10 mouse cellular contexts compared by ENCODE assay signal in genomic region chrX:13224902-13225301, GRCm38 (mm10). TPM values are rescaled to one million over a fixed set of nuclear protein-coding genes. Genes with fewer than 3 reads are reported as not detected.
DNase-seq lines count a peak whose midpoint lies in the region; ATAC-seq lines count a peak whose summit lies in the region.
"Had no signal": no experiment of that assay in that cellular context is flagged by ENCODE, and none has a peak within 500 bp of the region (broad histone marks: within the 10 kb centered on the region; RNA-seq: fewer than 3 reads in every experiment).

No protein-coding gene starts in this region.

- no peaks in the 10 kb centered on the region for H3K9me3 ChIP-seq in embryonic facial prominence, embryonic 11.5 days (replicated peaks; ENCODE audit: control insufficient read depth, low read length)
- H3K9me3 ChIP-seq in embryonic facial prominence, embryonic 10.5 days: no peaks in the 10 kb centered on the region
- H3K9me3 ChIP-seq in midbrain, embryonic 11.5 days (ENCODE audit: control insufficient read depth, low read length): no peaks in the 10 kb centered on the region
- H3K9me3 ChIP-seq in midbrain, embryonic 15.5 days: no peaks in the 10 kb centered on the region
- H3K9me3 ChIP-seq: heart, embryonic 15.5 days had no signal

- no peak for ATAC-seq in embryonic facial prominence, embryonic 11.5 days (replicated peaks; ENCODE audit: insufficient number of reproducible peaks, low FRiP score, low TSS enrichment, low read depth)
- ATAC-seq in midbrain, embryonic 11.5 days (ENCODE audit: low FRiP score): peak; percentile 58; the same call in 1 of the 2 replicates
- no peak; the same call in 1 of the 2 replicates for ATAC-seq in midbrain, embryonic 15.5 days (replicated peaks)
- peak; percentile 87 for ATAC-seq in neutrophil, adult 5-6 weeks (ENCODE audit: extremely low read depth, insufficient number of reproducible peaks, low FRiP score, poor library complexity, severe bottlenecking)

- WGBS in embryonic facial prominence, embryonic 11.5 days: 8% methylated on average over 3 of the region's 3 CpGs
- WGBS in embryonic facial prominence, embryonic 10.5 days: 13% methylated on average over 3 of the region's 3 CpGs
- 8% methylated on average over 3 of the region's 3 CpGs for WGBS in midbrain, embryonic 11.5 days
- 7% methylated on average over 3 of the region's 3 CpGs for WGBS in midbrain, embryonic 15.5 days

- no peak overlapping the region for H3K9ac ChIP-seq in embryonic facial prominence, embryonic 11.5 days (replicated peaks; ENCODE audit: low read length)
- no peak overlapping the region for H3K9ac ChIP-seq in midbrain, embryonic 11.5 days (ENCODE audit: low read length)
- no peak overlapping the region for H3K9ac ChIP-seq in midbrain, embryonic 15.5 days
- H3K9ac ChIP-seq: heart, embryonic 15.5 days had no signal

- DNase-seq in embryonic facial prominence, embryonic 11.5 days (ENCODE audit: low spot score): peak; percentile 28
- no peak for DNase-seq in embryonic facial prominence, embryonic 10.5 days (ENCODE audit: low spot score)
- DNase-seq in midbrain, embryonic 11.5 days (ENCODE audit: low spot score, missing footprints): peak; percentile 66
- DNase-seq in embryo, embryonic 10.5 days (ENCODE audit: low spot score): peak; percentile 40
- DNase-seq in right cerebral cortex, postnatal 36 days (ENCODE audit: low spot score in 2 of 2): no peak
- no peak for DNase-seq in adrenal gland, adult 18-20 months (ENCODE audit: low spot score in 2 of 2)

- no peak overlapping the region for H3K27ac ChIP-seq in embryonic facial prominence, embryonic 11.5 days (replicated peaks; ENCODE audit: low read depth, low read length)
- H3K27ac ChIP-seq in embryonic facial prominence, embryonic 10.5 days (replicated peaks): no peak overlapping the region
- H3K27ac ChIP-seq in midbrain, embryonic 11.5 days (ENCODE audit: low read depth, low read length): no peak overlapping the region
- H3K27ac ChIP-seq in midbrain, embryonic 15.5 days: no peak overlapping the region
- H3K27ac ChIP-seq: heart, embryonic 15.5 days had no signal

- H3K4me1 ChIP-seq in embryonic facial prominence, embryonic 11.5 days (ENCODE audit: control insufficient read depth, insufficient read depth, low read length): no peaks in the 10 kb centered on the region
- no peaks in the 10 kb centered on the region for H3K4me1 ChIP-seq in embryonic facial prominence, embryonic 10.5 days
- no peaks in the 10 kb centered on the region for H3K4me1 ChIP-seq in midbrain, embryonic 11.5 days (ENCODE audit: control insufficient read depth, insufficient read depth, low read length)
- H3K4me1 ChIP-seq in midbrain, embryonic 15.5 days: no peaks in the 10 kb centered on the region
- H3K4me1 ChIP-seq: heart, embryonic 15.5 days had no signal

- H3K4me2 ChIP-seq in embryonic facial prominence, embryonic 11.5 days (ENCODE audit: low read depth, low read length): no peak overlapping the region
- no peak overlapping the region for H3K4me2 ChIP-seq in midbrain, embryonic 11.5 days
- H3K4me2 ChIP-seq in midbrain, embryonic 15.5 days: no peak overlapping the region
- H3K4me2 ChIP-seq: heart, embryonic 15.5 days had no signal

- H3K27me3 ChIP-seq in embryonic facial prominence, embryonic 11.5 days (ENCODE audit: control insufficient read depth, insufficient read depth, low read length): no peaks in the 10 kb centered on the region
- peaks cover 65% of the 10 kb centered on the region for H3K27me3 ChIP-seq in embryonic facial prominence, embryonic 10.5 days (replicated peaks; ENCODE audit: low read depth, poor library complexity, severe bottlenecking)
- no peaks in the 10 kb centered on the region for H3K27me3 ChIP-seq in midbrain, embryonic 11.5 days (ENCODE audit: control insufficient read depth, insufficient read depth, low read length)
- no peaks in the 10 kb centered on the region for H3K27me3 ChIP-seq in midbrain, embryonic 15.5 days (replicated peaks)

- no peak overlapping the region for H3K4me3 ChIP-seq in embryonic facial prominence, embryonic 11.5 days (ENCODE audit: low read depth, low read length)
- no peak overlapping the region for H3K4me3 ChIP-seq in embryonic facial prominence, embryonic 10.5 days
- H3K4me3 ChIP-seq in midbrain, embryonic 11.5 days (ENCODE audit: low read depth, low read length): no peak overlapping the region
- H3K4me3 ChIP-seq in midbrain, embryonic 15.5 days: no peak overlapping the region
- H3K4me3 ChIP-seq: heart, embryonic 15.5 days; myocyte had no signal

- H3K36me3 ChIP-seq in embryonic facial prominence, embryonic 11.5 days (replicated peaks; ENCODE audit: control insufficient read depth, insufficient read depth, low read depth, low read length): no peaks in the 10 kb centered on the region
- no peaks in the 10 kb centered on the region for H3K36me3 ChIP-seq in embryonic facial prominence, embryonic 10.5 days (replicated peaks)
- no peaks in the 10 kb centered on the region for H3K36me3 ChIP-seq in midbrain, embryonic 11.5 days (ENCODE audit: control insufficient read depth, insufficient read depth, low read length)
- H3K36me3 ChIP-seq in midbrain, embryonic 15.5 days (replicated peaks): no peaks in the 10 kb centered on the region
- H3K36me3 ChIP-seq: heart, embryonic 15.5 days had no signal

RNA-seq across cellular contexts. Expression of gene Ddx3x, which starts 55.9 kb away (rescaled TPM):
- polyA plus RNA-seq in embryonic facial prominence, embryonic 11.5 days (2014; fragmentation: Nextera tagmentation; extraction: Ambion mirVana): 196 and 219 TPM in 2 replicates
- 164 TPM in 2 replicates for polyA plus RNA-seq in embryonic facial prominence, embryonic 10.5 days (2016; fragmentation: Nextera tagmentation; extraction: Ambion mirVana)
- 196 and 219 TPM in 2 replicates for polyA plus RNA-seq in midbrain, embryonic 11.5 days (2014; fragmentation: Nextera tagmentation; extraction: Ambion mirVana)
- 103 and 112 TPM in 2 replicates for polyA plus RNA-seq in midbrain, embryonic 15.5 days (2015; fragmentation: Nextera tagmentation; extraction: Ambion mirVana)
- 498 and 529 TPM in 2 replicates for total RNA-seq in neutrophil, adult 5-6 weeks (2017)
- 100 to 1,000 TPM; 276 to 511 TPM for total RNA-seq in adrenal gland, adult 18-20 months (2021)

Comparison
In these comparisons a context has a peak if more than half of its experiments do, and no peak if none do; other contexts are left out.
1. ATAC-seq: peak in midbrain, embryonic 11.5 days (single experiment) and neutrophil, adult 5-6 weeks (single experiment); none in embryonic facial prominence, embryonic 11.5 days (single experiment) and midbrain, embryonic 15.5 days (single experiment).
2. DNase-seq: peak in embryonic facial prominence, embryonic 11.5 days (single experiment), midbrain, embryonic 11.5 days (single experiment) and embryo, embryonic 10.5 days (single experiment); none in embryonic facial prominence, embryonic 10.5 days (single experiment), right cerebral cortex, postnatal 36 days (0 of 2) and adrenal gland, adult 18-20 months (0 of 2).